Mouse (Mus musculus): Measurements from ENCODE around the gene Jund.

DNA sequence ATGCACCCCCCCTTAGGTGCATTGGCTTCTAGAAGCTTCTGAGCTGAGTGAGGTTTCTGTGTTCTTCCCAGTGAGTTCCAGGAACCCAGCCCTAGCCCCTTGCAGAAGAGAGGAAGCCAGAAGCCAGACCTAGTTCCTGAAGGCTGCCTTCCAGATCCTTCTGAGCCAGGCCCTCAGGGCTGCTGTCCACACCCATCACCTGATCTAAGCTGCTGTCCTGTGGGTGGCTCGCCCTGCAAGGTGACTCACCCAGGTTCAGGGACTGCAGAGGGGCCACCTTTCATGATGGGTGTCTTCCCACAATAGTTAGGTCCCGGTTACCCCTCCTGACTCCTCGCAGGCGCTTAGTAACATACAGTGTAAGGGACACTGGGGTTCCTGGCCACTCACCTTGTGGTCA, 19.3 kb upstream of the Jund start:
- TF ChIP-seq CTCF (IDR thresholded peaks at IDR 0.05; ENCODE audit: insufficient read depth, low read depth, low read length) (no peak), POLR2A (IDR thresholded peaks at IDR 0.05; ENCODE audit: insufficient read depth, low read depth, low read length) (no peak)
